Mouse (Mus musculus): ENCODE measurements around the gene Scn3a.

DNA sequence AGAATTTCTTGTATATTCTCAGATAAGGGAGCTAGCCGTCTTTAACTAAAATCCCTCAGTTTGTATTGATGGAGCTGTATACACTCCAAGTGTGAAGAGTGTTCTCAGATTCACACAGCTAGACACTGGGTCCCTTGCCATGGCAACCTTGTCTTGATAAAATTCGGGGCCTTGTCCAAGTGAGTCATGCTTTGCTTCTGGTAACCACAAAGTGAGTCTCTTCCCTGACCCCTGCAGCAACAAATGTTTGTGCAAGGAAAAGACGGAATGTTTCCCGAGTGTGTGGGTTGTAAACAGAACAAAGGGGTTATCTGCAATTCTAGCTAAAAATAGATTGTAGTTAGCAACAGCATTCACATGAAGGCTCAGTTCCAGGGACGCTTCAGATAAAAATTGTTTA is 125.9 kb downstream of the Scn3a start:
- no peak for TF ChIP-seq CTCF (IDR thresholded peaks at IDR 0.05; ENCODE audit: insufficient read depth, low read length)
- no peak for TF ChIP-seq POLR2A (IDR thresholded peaks at IDR 0.05; ENCODE audit: borderline replicate concordance, extremely low read depth, low read depth, low read length)

Measured in lung, adult 2 months (tissue).